Mouse (Mus musculus) lung, postnatal 25 days (tissue): ENCODE results near the gene Rnasel.
A peak's percentile ranks its signal among the peaks of the same experiment; 100 is the strongest.
"Not testable (repeated sequence)": the region's sequence is repeated elsewhere in the genome, so short reads cannot be mapped to it uniquely, and the experiment has no call there.

ENCODE experiments used
- DNase-seq: peaks from one replicate; pipeline ENCODE4 v3.0.0; 2022; ENCODE audit warnings: low spot score

The Rnasel gene

DNA sequence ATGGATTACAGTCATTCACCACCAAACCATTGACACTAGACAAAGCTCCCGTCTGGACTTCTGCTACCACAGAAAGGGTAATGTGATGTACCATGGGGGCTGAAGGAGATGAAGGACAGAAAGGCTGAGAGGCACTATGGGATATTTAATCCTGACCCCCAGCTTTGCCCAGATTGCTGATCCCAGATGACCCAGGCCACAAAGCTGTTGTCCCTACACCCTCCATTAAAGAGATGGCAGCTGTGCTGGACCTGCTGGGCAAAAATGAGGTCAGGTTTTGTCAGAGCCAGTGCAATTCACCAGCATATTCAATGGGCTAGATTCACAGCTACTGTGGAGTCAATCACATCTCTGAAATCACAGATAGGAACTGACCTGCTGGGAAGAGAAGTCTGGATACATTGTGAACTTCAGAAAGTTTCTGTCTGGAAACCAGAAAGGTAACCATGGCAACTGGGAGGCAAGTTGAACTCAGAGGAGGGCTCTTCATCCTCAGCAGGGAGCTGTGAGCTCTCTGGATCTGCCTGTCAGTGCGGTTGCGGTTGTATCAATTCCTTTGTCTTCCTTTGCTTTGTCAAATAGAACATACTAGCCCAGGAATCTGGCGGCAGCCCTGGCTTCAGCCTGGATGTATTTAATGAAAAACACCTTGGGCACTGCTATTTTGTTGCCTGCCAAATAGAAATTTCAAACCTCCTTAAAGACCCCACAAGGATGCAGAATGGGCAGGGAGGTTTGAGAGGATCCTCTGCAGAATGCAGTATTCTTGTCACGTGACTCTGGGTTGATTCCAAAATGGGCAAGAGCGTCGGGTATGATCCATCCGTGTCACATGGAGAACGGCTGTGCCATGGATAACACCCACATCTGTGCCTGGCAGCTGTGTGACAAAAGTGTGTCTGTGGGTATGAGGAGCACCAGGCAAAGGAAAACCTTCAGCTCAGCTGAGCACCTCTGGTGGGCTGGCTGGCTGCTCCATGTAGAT lies 11.8 kb upstream of the Rnasel start:
- DNase-seq = no peak

- no peak for DNase-seq
Observed at GRCm38 (mm10) chr1:153739437-153740015, 9.7 kb upstream of the Rnasel start.

DNA sequence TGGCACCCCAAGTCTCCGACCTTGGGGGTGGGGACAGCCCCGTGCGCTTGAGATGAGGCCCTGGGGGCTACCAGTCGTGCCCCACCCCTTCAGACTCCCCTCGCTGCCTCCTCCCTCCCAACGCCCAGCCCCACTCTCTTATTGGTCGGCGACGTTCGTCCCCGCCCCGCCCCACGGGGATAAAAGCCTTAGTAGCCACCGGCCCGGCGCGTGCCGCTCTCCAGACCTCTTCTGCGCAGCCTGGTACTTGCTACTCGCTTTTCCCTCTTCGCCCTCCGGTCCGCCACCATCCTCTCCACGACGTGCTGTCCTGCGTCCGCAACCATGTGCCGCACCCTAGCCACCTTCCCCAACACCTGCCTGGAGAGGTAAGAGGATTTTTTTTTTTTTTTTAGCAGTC lies 9.1 kb upstream of the Rnasel start, which contains the start of gene Rgs16:
TSS of gene Rgs16 (plus strand) at position 205 of the 400 bp plus-strand sequence.
- DNase-seq = peak; percentile 70

DNA sequence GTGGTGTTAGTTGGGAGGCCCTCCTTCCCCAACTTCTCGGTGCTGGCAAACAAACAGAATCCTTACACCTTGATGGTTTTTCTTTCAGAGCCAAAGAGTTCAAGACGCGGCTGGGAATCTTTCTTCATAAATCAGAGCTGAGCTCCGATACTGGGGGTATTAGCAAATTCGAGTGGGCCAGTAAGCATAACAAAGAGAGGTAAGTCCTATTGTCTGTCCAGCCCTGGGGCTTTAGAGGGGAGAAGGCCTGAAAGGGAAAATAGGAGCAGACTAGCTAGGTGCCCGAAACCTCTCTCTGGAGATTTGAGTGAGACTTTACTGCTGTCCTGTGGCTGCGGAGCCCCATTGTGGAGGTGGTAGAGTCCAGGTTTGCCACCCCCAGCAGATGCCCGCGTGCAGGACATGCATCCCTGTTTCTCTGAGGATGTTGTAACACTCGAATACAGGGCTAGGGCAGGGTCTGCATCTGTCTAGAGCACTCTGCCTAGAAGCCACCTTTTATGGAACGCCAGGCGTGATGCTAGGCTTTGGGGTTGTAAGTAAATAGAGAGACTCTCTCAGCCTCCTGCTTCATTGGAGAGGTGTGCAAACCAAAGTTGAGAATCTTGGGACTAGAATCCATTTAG lies 8.3 kb upstream of the Rnasel start:
- no peak for DNase-seq

DNA sequence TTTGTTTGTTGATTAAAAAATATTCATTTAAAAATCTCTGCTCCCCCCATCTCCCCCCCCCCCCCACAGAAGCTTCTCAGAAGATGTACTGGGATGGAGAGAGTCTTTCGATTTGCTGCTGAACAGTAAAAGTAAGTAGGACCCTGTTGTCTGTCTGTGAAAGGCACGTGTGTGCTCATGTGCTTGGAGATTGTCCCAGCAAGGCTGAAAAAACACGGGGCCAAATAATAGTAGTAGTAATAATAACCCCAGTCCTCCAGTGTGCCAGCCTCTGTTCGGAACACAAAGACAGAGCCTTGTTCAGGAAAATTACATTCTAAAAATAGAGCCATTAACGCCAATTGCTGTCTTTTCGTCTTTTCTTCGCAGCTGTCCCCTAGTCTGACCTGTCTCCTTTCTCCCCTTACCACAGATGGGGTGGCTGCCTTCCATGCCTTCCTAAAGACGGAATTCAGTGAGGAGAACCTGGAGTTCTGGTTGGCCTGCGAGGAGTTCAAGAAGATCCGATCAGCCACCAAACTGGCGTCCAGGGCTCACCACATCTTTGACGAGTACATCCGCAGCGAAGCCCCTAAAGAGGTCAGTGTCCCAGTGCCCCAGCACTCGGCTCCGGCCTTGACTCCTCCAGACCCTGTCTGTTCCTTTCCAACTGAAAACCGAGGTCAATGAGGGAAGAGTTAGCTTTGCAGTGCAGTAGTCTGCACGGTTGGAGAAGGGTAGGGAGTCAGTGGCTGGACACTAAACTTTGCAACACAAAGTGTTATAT lies 7.5 kb upstream of the Rnasel start:
- no peak for DNase-seq

- DNase-seq = peak; percentile 65
Observed at GRCm38 (mm10) chr1:153742374-153743155, 6.7 kb upstream of the Rnasel start.

GRCm38 (mm10) chr1:153746119-153746670 lies 3.0 kb upstream of the Rnasel start:
- DNase-seq = no peak

DNA sequence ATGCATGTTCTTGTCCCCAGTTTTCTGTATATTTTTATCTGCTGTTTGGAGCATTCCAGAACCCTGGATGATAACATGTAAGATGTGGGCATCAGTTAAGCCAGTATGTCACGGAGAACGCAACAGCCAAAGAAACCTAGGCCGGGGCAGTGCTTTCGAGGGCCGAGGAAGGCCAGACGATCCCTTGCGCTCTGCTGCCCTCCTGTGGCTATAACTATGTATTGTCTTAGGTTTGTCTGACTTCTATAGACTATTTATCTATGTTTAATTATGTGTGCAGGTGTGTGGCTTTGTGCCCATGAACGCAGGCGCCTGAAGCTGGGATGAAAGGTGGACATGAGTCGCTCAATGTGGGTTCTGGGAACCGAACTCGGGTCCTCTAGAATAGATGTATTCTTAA lies 2.5 kb upstream of the Rnasel start:
- peak; percentile 78 for DNase-seq

DNA sequence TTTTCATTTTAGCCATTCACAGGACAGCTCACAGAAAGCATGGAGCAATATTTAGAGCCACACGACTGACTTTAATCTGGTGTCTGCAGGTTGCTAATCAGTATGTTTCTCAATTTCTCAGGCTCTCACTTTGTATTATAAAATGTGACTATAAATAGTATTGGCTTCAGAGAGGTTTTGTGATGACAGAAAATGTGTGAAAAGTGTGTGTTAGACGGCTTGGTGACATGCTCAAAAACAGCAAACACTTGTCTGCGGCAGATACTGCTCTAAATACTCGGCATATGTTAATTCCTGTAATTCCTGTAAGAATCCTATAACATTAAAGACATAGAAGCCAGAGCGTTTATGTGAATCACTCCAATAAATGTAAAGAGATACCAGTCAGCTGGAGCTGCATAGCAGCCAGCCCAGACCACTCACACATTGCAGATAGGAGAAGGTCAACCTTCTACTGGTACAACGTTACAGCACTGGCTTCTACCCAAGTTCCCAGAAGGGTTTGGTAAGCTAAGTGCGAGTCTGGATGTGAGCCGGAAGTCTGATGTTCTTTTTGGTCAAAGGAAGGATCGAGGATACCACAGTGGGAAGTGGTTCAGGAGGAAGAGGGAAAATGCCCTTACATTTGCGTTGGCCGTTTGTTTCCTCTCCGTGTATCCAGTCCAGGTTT lies 1.2 kb upstream of the Rnasel start:
- no peak for DNase-seq

DNA sequence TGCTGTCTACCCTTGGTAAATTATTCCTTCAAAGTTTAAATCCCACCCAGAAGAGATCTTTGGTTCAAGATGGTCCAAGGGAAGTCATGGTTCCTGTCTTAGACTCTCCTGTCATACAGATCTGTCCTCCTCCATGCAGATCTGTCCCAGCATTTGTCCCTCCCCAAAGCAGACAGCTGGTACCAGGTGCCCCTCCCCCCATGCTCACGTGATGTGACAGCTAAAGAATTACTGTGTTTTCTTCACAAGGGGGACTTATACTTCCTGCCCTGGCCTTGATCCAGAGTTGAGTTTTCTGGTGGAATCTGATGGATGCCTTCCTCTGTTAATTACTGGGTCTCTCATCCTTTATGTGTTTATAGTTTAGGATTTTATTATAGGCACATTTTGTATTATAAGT lies 677 bp upstream of the Rnasel start:
- DNase-seq = peak; percentile 30

- DNase-seq = no peak
Observed at GRCm38 (mm10) chr1:153750054-153750453, 828 bp downstream of the Rnasel start.

GRCm38 (mm10) chr1:153751763-153752301 lies 2.6 kb downstream of the Rnasel start:
- peak; percentile 71 for DNase-seq

DNA sequence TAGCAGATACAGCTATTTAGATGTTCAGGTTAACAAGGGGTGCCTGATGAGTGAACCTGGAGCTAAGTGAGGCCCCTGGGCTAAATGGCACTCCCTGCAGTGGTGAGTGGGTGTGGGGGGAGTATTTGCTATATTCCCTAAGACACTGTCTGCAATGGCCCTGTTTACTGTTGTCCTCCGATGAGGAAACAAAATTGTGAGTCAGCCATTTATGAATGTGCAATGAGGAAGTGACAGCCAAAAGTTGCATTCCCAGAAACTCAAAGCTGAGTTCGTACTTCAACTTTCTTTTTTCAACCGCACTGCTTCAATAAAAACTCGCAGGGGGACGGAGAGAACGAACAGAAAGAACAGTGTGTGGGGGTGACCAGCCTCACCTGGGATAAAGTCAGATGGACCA lies 3.3 kb downstream of the Rnasel start:
- peak; percentile 45 for DNase-seq

- peak; percentile 35 for DNase-seq
Observed at GRCm38 (mm10) chr1:153753725-153754464, 4.7 kb downstream of the Rnasel start.

DNA sequence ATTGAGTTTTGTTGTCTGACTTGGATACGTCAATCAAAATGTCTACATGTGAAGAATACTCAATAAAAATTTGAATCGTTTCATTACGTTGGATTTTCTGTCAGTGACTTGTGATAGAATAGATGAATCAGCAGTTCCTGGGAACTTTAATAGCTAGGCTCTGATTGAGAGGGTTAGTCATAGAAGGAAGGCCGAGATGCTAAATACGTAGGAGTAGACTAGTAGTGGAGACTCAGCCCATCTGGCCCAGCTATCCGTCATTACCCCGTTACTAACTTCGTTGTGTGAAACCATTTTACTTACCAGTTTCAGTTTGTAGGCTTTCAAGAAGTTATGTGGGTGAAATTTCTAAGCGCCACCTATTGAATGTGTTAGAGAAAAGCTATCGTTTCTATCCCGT lies 14.9 kb downstream of the Rnasel start:
- no peak for DNase-seq

DNA sequence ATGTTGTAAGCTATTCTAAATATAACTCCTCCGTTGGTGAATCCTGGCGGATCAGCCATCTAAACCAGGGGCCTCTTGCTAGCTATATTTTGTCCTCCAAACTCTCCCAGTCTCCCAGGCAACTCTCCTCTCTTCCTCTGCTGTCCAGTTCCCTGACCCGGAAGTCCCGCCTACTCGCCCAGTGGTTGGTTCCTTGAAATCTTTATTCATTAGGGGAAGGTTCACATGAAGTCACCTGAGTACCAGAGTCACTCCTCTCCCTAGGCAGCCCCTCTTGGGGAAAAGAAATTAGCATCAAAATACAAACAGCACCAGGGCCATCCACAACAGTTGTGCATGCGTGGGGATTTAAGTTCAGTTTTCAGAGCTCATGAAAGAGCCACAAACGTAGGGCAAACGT lies 17.1 kb downstream of the Rnasel start:
- DNase-seq = no peak

DNA sequence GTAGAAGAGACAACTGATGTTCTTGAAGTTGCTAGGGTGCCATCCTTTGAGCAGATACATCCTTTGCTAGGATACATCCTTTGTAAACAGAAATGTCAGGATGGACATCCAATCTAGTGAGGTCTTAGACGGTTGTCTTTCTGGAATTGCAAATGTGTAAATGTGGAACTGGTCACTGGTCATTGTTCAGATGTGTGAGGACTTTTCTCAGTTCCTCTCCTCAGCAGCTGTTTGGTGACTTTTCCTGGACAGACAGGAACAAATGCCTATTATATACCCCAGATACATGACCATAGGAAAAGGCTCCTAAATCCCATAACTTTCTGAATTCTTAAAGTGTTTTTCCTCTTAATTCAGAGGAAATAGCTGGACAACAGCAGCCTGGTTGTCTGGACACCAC lies 18.1 kb downstream of the Rnasel start:
- no peak for DNase-seq

- DNase-seq = no peak
Observed at GRCm38 (mm10) chr1:153768465-153768864, 19.2 kb downstream of the Rnasel start.

DNA sequence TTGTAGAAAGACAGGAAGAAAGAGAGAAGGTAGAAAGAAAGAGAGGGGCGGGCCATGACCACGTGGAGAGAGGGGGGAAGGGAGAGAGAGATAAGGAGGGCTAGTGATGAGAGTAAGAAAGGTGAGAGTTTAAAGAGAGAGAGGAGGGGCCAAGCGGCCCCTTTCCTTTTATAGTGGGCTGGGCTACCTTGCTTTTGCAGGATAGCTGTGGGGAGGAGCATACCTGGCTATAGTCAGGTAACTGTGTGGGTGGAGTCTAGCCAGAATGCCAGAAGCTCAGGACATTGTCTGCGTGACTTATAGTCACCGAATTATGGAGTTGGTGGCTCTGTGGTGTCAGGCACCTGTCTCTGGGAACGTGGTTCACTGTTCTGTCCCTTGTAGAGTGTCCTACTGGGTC lies 20.3 kb downstream of the Rnasel start:
- DNase-seq = not testable (repeated sequence)
